Mouse (Mus musculus) erythroblast, embryonic 14.5 days (primary cell): ENCODE data around the gene 2310011J03Rik.

ENCODE experiments used
- GATA1 ChIP-seq: IDR thresholded peaks from 2 replicates; pipeline ENCODE4 v1.6.1; 2012; ENCODE audit warnings: low read length, inconsistent platforms, mixed read lengths
- TAL1 ChIP-seq: IDR thresholded peaks from 3 replicates; pipeline ENCODE4 v1.6.1; 2012; ENCODE audit warnings: low read length, inconsistent platforms, mixed read lengths

DNA sequence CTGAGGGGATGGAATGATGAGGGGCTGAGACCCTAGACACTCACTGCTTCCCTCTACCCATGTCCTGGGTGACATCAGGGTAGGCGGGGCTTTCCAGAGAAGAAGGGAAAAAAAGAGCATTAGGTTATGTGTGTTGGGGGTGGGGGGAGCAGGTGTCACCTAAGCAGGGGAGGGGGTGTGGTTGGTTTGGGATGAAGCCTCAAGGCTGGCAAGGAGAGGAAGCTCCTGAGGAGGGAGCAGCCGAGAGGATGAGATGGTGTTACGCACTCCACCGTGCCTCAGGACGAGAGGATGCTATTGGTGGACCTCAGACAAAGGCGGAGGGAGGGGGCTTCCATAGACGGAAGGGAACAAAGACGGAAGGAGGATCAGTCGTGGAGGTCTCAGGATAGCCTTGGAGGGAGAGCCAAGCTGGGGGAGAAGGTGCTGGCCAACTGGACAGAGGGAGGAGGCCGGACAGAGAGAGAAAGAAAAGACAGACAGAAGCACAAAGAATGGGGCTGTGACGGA lies 19.6 kb downstream of the 2310011J03Rik start:
- TF ChIP-seq TAL1, result no peak
- no peak for TF ChIP-seq GATA1
